Mouse (Mus musculus) urinary bladder, adult 2 months (tissue): ENCODE results near the gene Catsperz. TPM values are rescaled to one million over a fixed set of nuclear protein-coding genes. Genes with fewer than 3 reads are reported as not detected.
"Not testable (repeated sequence)": the region's sequence is repeated elsewhere in the genome, so short reads cannot be mapped to it uniquely, and the experiment has no call there.

Experiments
- DNase-seq: peaks from one replicate; pipeline ENCODE4 v3.0.0; 2022; ENCODE audit warnings: low spot score
- polyA plus RNA-seq: library from polyadenylated mRNA; depleted of rRNA; stranded (reverse); fragments of >200 nt; gene quantifications from 2 replicates; pipeline ENCODE4 v1.2.3, GENCODE M21; 2012; rRNA removed

Catsperz gene
- polyA plus RNA-seq, 1 experiment, result 4.1 TPM

GRCm38 (mm10) chr19:6907811-6908540 lies 17.2 kb downstream of the Catsperz start:
- no peak for DNase-seq

- DNase-seq, result no peak
Observed at GRCm38 (mm10) chr19:6907094-6907493, 18.1 kb downstream of the Catsperz start.

GRCm38 (mm10) chr19:6906199-6906598 lies 19.0 kb downstream of the Catsperz start:
- DNase-seq, result peak; percentile 17

- peak; percentile 17 for DNase-seq
Observed at GRCm38 (mm10) chr19:6905498-6906159, 19.6 kb downstream of the Catsperz start.

GRCm38 (mm10) chr19:6904846-6905245 lies 20.3 kb downstream of the Catsperz start:
- no peak for DNase-seq

- DNase-seq, result no peak
Observed at GRCm38 (mm10) chr19:6903031-6903430, 22.1 kb downstream of the Catsperz start.

GRCm38 (mm10) chr19:6899641-6900040 lies 25.5 kb downstream of the Catsperz start:
- DNase-seq, result no peak

- not testable (repeated sequence) for DNase-seq
Observed at GRCm38 (mm10) chr19:6895608-6896305, 29.4 kb downstream of the Catsperz start.

GRCm38 (mm10) chr19:6893731-6894451 lies 31.3 kb downstream of the Catsperz start:
- no peak for DNase-seq

GRCm38 (mm10) chr19:6892512-6892911 lies 32.7 kb downstream of the Catsperz start:
- no peak for DNase-seq

- no peak for DNase-seq
Observed at GRCm38 (mm10) chr19:6877965-6878364, 47.2 kb downstream of the Catsperz start.

GRCm38 (mm10) chr19:6876799-6877198 lies 48.4 kb downstream of the Catsperz start:
- no peak for DNase-seq

- DNase-seq, result no peak
Observed at GRCm38 (mm10) chr19:6875834-6876233, 49.3 kb downstream of the Catsperz start.

- no peak for DNase-seq
Observed at GRCm38 (mm10) chr19:6874257-6874656, 50.9 kb downstream of the Catsperz start.

- DNase-seq, result no peak
Observed at GRCm38 (mm10) chr19:6872701-6873100, 52.5 kb downstream of the Catsperz start.

Other genes with a start within 250 kb of the Catsperz start
- 34.6 and 37.5 TPM in 2 replicates for gene Rps6ka4, start 84.7 kb downstream of the Catsperz start, polyA plus RNA-seq
- gene Ccdc88b, start 67.2 kb downstream of the Catsperz start, polyA plus RNA-seq, result 2.5 and 3.2 TPM in 2 replicates
- gene Trmt112, start 15.7 kb downstream of the Catsperz start, polyA plus RNA-seq, result 114 and 126 TPM in 2 replicates
- 308 and 425 TPM in 2 replicates for gene Prdx5, start 15.3 kb downstream of the Catsperz start, polyA plus RNA-seq
- gene Esrra, start 3.6 kb downstream of the Catsperz start, polyA plus RNA-seq, result 55.8 and 59.1 TPM in 2 replicates
- 1.6 and 1.8 TPM in 2 replicates for gene Kcnk4, start 9.1 kb upstream of the Catsperz start, polyA plus RNA-seq
- gene Bad, start 16.5 kb upstream of the Catsperz start, polyA plus RNA-seq, result 67.2 and 75.9 TPM in 2 replicates
- gene Gpr137, start 17.1 kb upstream of the Catsperz start, polyA plus RNA-seq, result 46.3 and 52.2 TPM in 2 replicates
- gene Ppp1r14b, start 49.6 kb upstream of the Catsperz start, polyA plus RNA-seq, result 100 and 132 TPM in 2 replicates
- 83.5 and 88.1 TPM in 2 replicates for gene Plcb3, start 51.1 kb upstream of the Catsperz start, polyA plus RNA-seq
- gene Fkbp2, start 55.1 kb upstream of the Catsperz start, polyA plus RNA-seq, result 83.0 and 89.1 TPM in 2 replicates
- gene Vegfb, start 62.3 kb upstream of the Catsperz start, polyA plus RNA-seq, result 48.1 and 76.3 TPM in 2 replicates
- 61.7 and 65.2 TPM in 2 replicates for gene Dnajc4, start 67.2 kb upstream of the Catsperz start, polyA plus RNA-seq
- gene Nudt22, start 70.7 kb upstream of the Catsperz start, polyA plus RNA-seq, result 32.6 and 37.4 TPM in 2 replicates
- gene Trpt1, start 70.8 kb upstream of the Catsperz start, polyA plus RNA-seq, result 22.9 and 28.4 TPM in 2 replicates
- 13.9 and 15.7 TPM in 2 replicates for gene Fermt3, start 94.1 kb upstream of the Catsperz start, polyA plus RNA-seq
- 82.9 and 85.9 TPM in 2 replicates for gene Stip1, start 114.6 kb upstream of the Catsperz start, polyA plus RNA-seq
- 23.7 and 26.2 TPM in 2 replicates for gene Macrod1, start 131.4 kb upstream of the Catsperz start, polyA plus RNA-seq
- gene Flrt1, start 180.3 kb upstream of the Catsperz start, polyA plus RNA-seq, result 0.37 and 0.66 TPM in 2 replicates